Mouse (Mus musculus) left cerebral cortex, postnatal 36 days (tissue): Measurements from ENCODE around the gene Ssxb6. TPM values are rescaled to one million over a fixed set of nuclear protein-coding genes. Genes with fewer than 3 reads are reported as not detected.
"Not testable (repeated sequence)": the region's sequence is repeated elsewhere in the genome, so short reads cannot be mapped to it uniquely, and the experiment has no call there.

ENCODE experiments used
- DNase-seq, 2 experiments: peaks; one replicate each; pipeline ENCODE4 v3.0.0; 2021 to 2022; ENCODE audit warnings: low spot score in 2 of 2, mixed read lengths in 1 of 2
- intact Hi-C: fragments of 180-260 bp; cut with DNase I; formaldehyde crosslinking; loops from one replicate; pipeline ENCODE4 v1.15.1; 2025
- total RNA-seq, 2 experiments: library from RNA; stranded (reverse); gene quantifications; 2 replicates each; pipeline ENCODE4 v1.2.3; 2021

Gene Ssxb6
- total RNA-seq: not detected

- intact Hi-C loops: loop anchor here (10.0 kb wide), 1 partner anchor 137 kb away; no protein-coding TSS in a partner anchor
- not testable (repeated sequence) for DNase-seq
These were observed at the start of gene Ssxb6 for GRCm38 (mm10) chrX:8548155-8548554. Ssxb6 (minus strand) TSS chrX:8548255.

DNA sequence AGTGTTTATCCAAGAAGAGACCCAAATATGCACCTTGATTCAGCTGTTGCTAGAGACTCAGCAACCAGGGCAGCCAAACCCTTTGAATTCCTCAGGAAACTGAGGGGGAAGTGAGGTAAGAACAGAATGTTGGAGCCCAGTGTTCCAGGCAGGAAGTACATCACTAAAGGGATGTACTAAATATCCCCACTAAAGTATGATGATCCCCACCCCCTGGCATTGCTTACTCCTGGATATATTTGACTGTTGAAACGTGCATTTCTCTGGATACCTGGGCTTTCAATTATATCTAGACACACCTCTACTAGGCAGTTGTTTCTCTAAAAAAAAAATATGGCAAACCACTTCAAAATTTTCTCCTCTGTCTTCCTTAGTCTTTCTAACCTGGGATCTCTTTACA is 43.7 kb upstream of the Ssxb6 start, which contains the start of gene Ssxb3:
Gene Ssxb3, minus strand, starts transcription at position 101 of the 400 bp plus-strand sequence.
- DNase-seq, intact Hi-C loops: not testable (repeated sequence)

GRCm38 (mm10) chrX:8524854-8525253 is 23.2 kb downstream of the Ssxb6 start, which contains the start of gene Gm14459:
Gm14459 (minus strand) TSS chrX:8524954.
- intact Hi-C loops: no loop called here
- DNase-seq: no peak

Other genes starting within 250 kb of the Ssxb6 start
- not detected for gene Ssxb10, start 220.8 kb downstream of the Ssxb6 start, total RNA-seq
- not detected for gene Ssxb9, start 181.3 kb downstream of the Ssxb6 start, total RNA-seq
- not detected for gene Ssxb1, start 134.9 kb downstream of the Ssxb6 start, total RNA-seq
- gene Ssxb2, start 86.5 kb downstream of the Ssxb6 start, total RNA-seq: not detected
- not detected for gene Gm14459, start 23.3 kb downstream of the Ssxb6 start, total RNA-seq
- not detected for gene Ssxb3, start 43.6 kb upstream of the Ssxb6 start, total RNA-seq
- not detected for gene Ssxb8, start 142.6 kb upstream of the Ssxb6 start, total RNA-seq
- gene Ssx9, start 200.2 kb upstream of the Ssxb6 start, total RNA-seq: not detected